27 mouse cellular contexts compared by ENCODE assay signal in the genomic region with DNA sequence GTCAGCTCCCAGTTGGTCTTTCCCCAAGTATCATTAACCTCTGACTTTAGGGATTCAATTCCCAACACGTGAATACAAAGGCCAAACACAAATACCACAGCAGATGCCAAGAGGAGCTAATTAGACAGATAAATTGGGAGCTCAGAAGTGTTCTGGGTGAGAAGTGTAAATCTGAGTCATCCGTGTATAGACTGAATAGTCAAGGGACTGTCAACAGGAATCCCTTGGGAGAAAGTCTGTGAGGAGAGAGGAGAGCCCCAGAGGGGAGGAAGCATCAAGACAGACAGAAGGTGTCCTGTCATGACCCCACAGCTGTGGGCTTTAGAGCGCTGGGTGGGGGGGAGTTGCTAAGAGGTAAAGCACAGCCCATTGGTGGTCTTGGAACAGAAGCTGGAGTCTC.
DNase-seq lines count a peak whose midpoint lies in the region; ATAC-seq and TF ChIP-seq lines count a peak whose summit lies in the region.
"Had no signal": no experiment of that assay in that cellular context is flagged by ENCODE, and none has a peak within 500 bp of the region (broad histone marks: within the 10 kb centered on the region; RNA-seq: fewer than 3 reads in every experiment).

No protein-coding gene starts in this region.

- no peak overlapping the region for H3K4me3 ChIP-seq in embryonic facial prominence, embryonic 15.5 days (replicated peaks)
- no peak overlapping the region for H3K4me3 ChIP-seq in embryonic facial prominence, embryonic 10.5 days
- no peak overlapping the region for H3K4me3 ChIP-seq in hindbrain, embryonic 13.5 days
- no peak overlapping the region for H3K4me3 ChIP-seq in hindbrain, postnatal 0 days (ENCODE audit: low read length)
- H3K4me3 ChIP-seq in neural tube, embryonic 13.5 days: no peak overlapping the region
- no peak overlapping the region for H3K4me3 ChIP-seq in neural tube, embryonic 15.5 days (replicated peaks)
- no peak overlapping the region for H3K4me3 ChIP-seq in gastrocnemius, adult 2 months
- H3K4me3 ChIP-seq: embryonic facial prominence, embryonic 13.5 days; forebrain, embryonic 15.5 days; heart, embryonic 15.5 days; hindbrain, embryonic 10.5 days had no signal

- 56% methylated on average over 3 of the region's 3 CpGs for WGBS in embryonic facial prominence, embryonic 15.5 days
- WGBS in embryonic facial prominence, embryonic 10.5 days: 61% methylated on average over 3 of the region's 3 CpGs
- 60% methylated on average over 3 of the region's 3 CpGs for whole genome bisulfite sequencing in hindbrain, embryonic 13.5 days
- WGBS in hindbrain, postnatal 0 days: 68% methylated on average over 3 of the region's 3 CpGs
- 65% methylated on average over 3 of the region's 3 CpGs for WGBS in neural tube, embryonic 13.5 days
- WGBS in neural tube, embryonic 15.5 days: 54% methylated on average over 3 of the region's 3 CpGs

- no peak overlapping the region for H3K9ac ChIP-seq in embryonic facial prominence, embryonic 15.5 days
- H3K9ac ChIP-seq in hindbrain, embryonic 13.5 days: no peak overlapping the region
- H3K9ac ChIP-seq in hindbrain, postnatal 0 days (replicated peaks; ENCODE audit: low read length): no peak overlapping the region
- no peak overlapping the region for H3K9ac ChIP-seq in neural tube, embryonic 13.5 days
- H3K9ac ChIP-seq in neural tube, embryonic 15.5 days (replicated peaks): no peak overlapping the region
- H3K9ac ChIP-seq: embryonic facial prominence, embryonic 13.5 days; forebrain, embryonic 15.5 days; heart, embryonic 15.5 days; hindbrain, embryonic 14.5 days had no signal

- TF ChIP-seq POLR2A in brain, embryonic 14.5 days (IDR thresholded peaks at IDR 0.05; ENCODE audit: borderline replicate concordance, extremely low read depth, insufficient read depth, insufficient read length, poor library complexity, severe bottlenecking): no peak

- no peak overlapping the region for H3K4me2 ChIP-seq in embryonic facial prominence, embryonic 15.5 days (replicated peaks)
- no peak overlapping the region for H3K4me2 ChIP-seq in hindbrain, embryonic 13.5 days
- H3K4me2 ChIP-seq in hindbrain, postnatal 0 days (ENCODE audit: low read depth, low read length): no peak overlapping the region
- no peak overlapping the region for H3K4me2 ChIP-seq in neural tube, embryonic 13.5 days
- H3K4me2 ChIP-seq in neural tube, embryonic 15.5 days: no peak overlapping the region
- H3K4me2 ChIP-seq: embryonic facial prominence, embryonic 13.5 days; forebrain, embryonic 15.5 days; heart, embryonic 11.5 days; heart, embryonic 15.5 days; hindbrain, embryonic 14.5 days had no signal

- peak; percentile 67; the same call in 1 of the 2 replicates for ATAC-seq in embryonic facial prominence, embryonic 15.5 days (ENCODE audit: insufficient number of reproducible peaks, low FRiP score, low TSS enrichment, low read depth)
- ATAC-seq in hindbrain, embryonic 13.5 days (ENCODE audit: low FRiP score): 0 out of 2 replicates have a peak, but pooled peaks have one; percentile 24
- ATAC-seq in hindbrain, postnatal 0 days: no peak
- no peak for ATAC-seq in neural tube, embryonic 13.5 days (ENCODE audit: low read depth)
- ATAC-seq in neural tube, embryonic 15.5 days (ENCODE audit: low FRiP score): no peak
- ATAC-seq: forebrain, embryonic 15.5 days; intestine, embryonic 16.5 days had no signal

- DNase-seq in embryonic facial prominence, embryonic 10.5 days (ENCODE audit: low spot score): no peak
- no peak for DNase-seq in hindbrain, postnatal 0 days (ENCODE audit: low spot score)
- peak; percentile 14 for DNase-seq in brain, embryonic 14.5 days (ENCODE audit: low read depth)
- no peak for DNase-seq in gastrocnemius, adult 2 months
- DNase-seq: adrenal gland, postnatal 10 days; adrenal gland, postnatal 36 days; B cell, adult 2 months; cerebellum, adult 11-12 months; cerebellum, adult 8-10 months; cerebellum, postnatal 10 days; cerebellum, postnatal 36 days; gastrocnemius, postnatal 10 days; gastrocnemius, postnatal 36 days; heart, postnatal 10 days; heart, postnatal 36 days; kidney, adult 18-20 months had no signal

- no peaks in the 10 kb centered on the region for H3K4me1 ChIP-seq in embryonic facial prominence, embryonic 15.5 days
- H3K4me1 ChIP-seq in embryonic facial prominence, embryonic 10.5 days: no peaks in the 10 kb centered on the region
- H3K4me1 ChIP-seq in hindbrain, embryonic 13.5 days (replicated peaks): 0 out of 2 replicates have a peak, but pooled peaks cover 8% of the 10 kb centered on the region
- no peaks in the 10 kb centered on the region for H3K4me1 ChIP-seq in hindbrain, postnatal 0 days (ENCODE audit: insufficient read depth, low read length)
- H3K4me1 ChIP-seq in neural tube, embryonic 13.5 days (replicated peaks): 0 out of 2 replicates have a peak, but pooled peaks cover 12% of the 10 kb centered on the region
- H3K4me1 ChIP-seq in neural tube, embryonic 15.5 days: no peaks in the 10 kb centered on the region
- H3K4me1 ChIP-seq: embryonic facial prominence, embryonic 13.5 days; heart, embryonic 15.5 days had no signal

- no peak for TF ChIP-seq CTCF in hindbrain, postnatal 0 days (IDR thresholded peaks at IDR 0.05; ENCODE audit: low read depth)
- no peak for TF ChIP-seq CTCF in brain, embryonic 14.5 days (IDR thresholded peaks at IDR 0.05; ENCODE audit: borderline replicate concordance, extremely low read depth, insufficient read depth, insufficient read length)
- no peak for TF ChIP-seq CTCF in gastrocnemius, adult 2 months (IDR thresholded peaks at IDR 0.05)

- no peaks in the 10 kb centered on the region for H3K9me3 ChIP-seq in embryonic facial prominence, embryonic 15.5 days (replicated peaks)
- no peaks in the 10 kb centered on the region for H3K9me3 ChIP-seq in embryonic facial prominence, embryonic 10.5 days
- H3K9me3 ChIP-seq in hindbrain, embryonic 13.5 days: no peaks in the 10 kb centered on the region
- no peaks in the 10 kb centered on the region for H3K9me3 ChIP-seq in hindbrain, postnatal 0 days (ENCODE audit: low read length)
- no peaks in the 10 kb centered on the region for H3K9me3 ChIP-seq in neural tube, embryonic 13.5 days
- H3K9me3 ChIP-seq in neural tube, embryonic 15.5 days (replicated peaks): no peaks in the 10 kb centered on the region
- H3K9me3 ChIP-seq: embryonic facial prominence, embryonic 13.5 days; forebrain, embryonic 15.5 days; heart, embryonic 15.5 days; hindbrain, embryonic 10.5 days had no signal

- intact Hi-C loops in gastrocnemius, adult 2 months (cut with DNase I): no loop called here

- no peak overlapping the region for H3K27ac ChIP-seq in embryonic facial prominence, embryonic 15.5 days (replicated peaks)
- no peak overlapping the region for H3K27ac ChIP-seq in embryonic facial prominence, embryonic 10.5 days (replicated peaks)
- H3K27ac ChIP-seq in hindbrain, embryonic 13.5 days: no peak overlapping the region
- H3K27ac ChIP-seq in hindbrain, postnatal 0 days: no peak overlapping the region
- 0 out of 2 replicates have a peak overlapping the region, but pooled peaks have one; percentile 38 for H3K27ac ChIP-seq in neural tube, embryonic 13.5 days (replicated peaks)
- H3K27ac ChIP-seq in neural tube, embryonic 15.5 days (replicated peaks): no peak overlapping the region
- H3K27ac ChIP-seq in gastrocnemius, adult 2 months: no peak overlapping the region
- H3K27ac ChIP-seq: embryonic facial prominence, embryonic 13.5 days; forebrain, embryonic 15.5 days; heart, embryonic 15.5 days; hindbrain, embryonic 10.5 days; hindbrain, embryonic 14.5 days had no signal

- H3K36me3 ChIP-seq in embryonic facial prominence, embryonic 15.5 days: no peaks in the 10 kb centered on the region
- no peaks in the 10 kb centered on the region for H3K36me3 ChIP-seq in embryonic facial prominence, embryonic 10.5 days (replicated peaks)
- no peaks in the 10 kb centered on the region for H3K36me3 ChIP-seq in hindbrain, embryonic 13.5 days
- H3K36me3 ChIP-seq in hindbrain, postnatal 0 days (ENCODE audit: insufficient read depth, low read length): no peaks in the 10 kb centered on the region
- H3K36me3 ChIP-seq in neural tube, embryonic 13.5 days: no peaks in the 10 kb centered on the region
- H3K36me3 ChIP-seq in neural tube, embryonic 15.5 days: no peaks in the 10 kb centered on the region
- H3K36me3 ChIP-seq: embryonic facial prominence, embryonic 13.5 days; forebrain, embryonic 15.5 days; heart, embryonic 15.5 days; hindbrain, embryonic 10.5 days had no signal

- no peaks in the 10 kb centered on the region for H3K27me3 ChIP-seq in embryonic facial prominence, embryonic 15.5 days
- no peaks in the 10 kb centered on the region for H3K27me3 ChIP-seq in embryonic facial prominence, embryonic 10.5 days (replicated peaks; ENCODE audit: low read depth, poor library complexity, severe bottlenecking)
- H3K27me3 ChIP-seq in hindbrain, embryonic 13.5 days: no peaks in the 10 kb centered on the region
- H3K27me3 ChIP-seq in hindbrain, postnatal 0 days (ENCODE audit: insufficient read depth, low read length): no peaks in the 10 kb centered on the region
- no peaks in the 10 kb centered on the region for H3K27me3 ChIP-seq in neural tube, embryonic 13.5 days
- no peaks in the 10 kb centered on the region for H3K27me3 ChIP-seq in neural tube, embryonic 15.5 days (replicated peaks)
- H3K27me3 ChIP-seq: embryonic facial prominence, embryonic 13.5 days; forebrain, embryonic 15.5 days; heart, embryonic 15.5 days had no signal

Comparison
In these comparisons a context has a peak if more than half of its experiments do, and no peak if none do; other contexts are left out.
1. ATAC-seq: peak in embryonic facial prominence, embryonic 15.5 days (single experiment) and hindbrain, embryonic 13.5 days (single experiment); none in hindbrain, postnatal 0 days (single experiment), neural tube, embryonic 13.5 days (single experiment) and neural tube, embryonic 15.5 days (single experiment).